Mouse (Mus musculus) midbrain, embryonic 11.5 days (tissue): ENCODE results near the gene Idh2. TPM values are rescaled to one million over a fixed set of nuclear protein-coding genes. Genes with fewer than 3 reads are reported as not detected.

Experiments used
- ATAC-seq: fragments of 200-750 bp; cut with Nextera tagmentation; 2 replicates; pipeline ENCODE4 v1.8.0; 2017; ENCODE audit warnings: moderate TSS enrichment, moderate library complexity; ENCODE audit not compliant: low FRiP score
- DNase-seq: peaks from one replicate; pipeline ENCODE4 v3.0.0; 2015; ENCODE audit warnings: low spot score; ENCODE audit errors: missing footprints
- H3K27ac ChIP-seq: fragments of 300-500 bp; sonication (generic); 2 replicates; pipeline ENCODE4 v1.5.1; 2014; ENCODE audit warnings: low read depth, low read length
- H3K27me3 ChIP-seq: fragments of 300-500 bp; sonication (generic); 2 replicates; pipeline ENCODE4 v1.6.1; 2014; ENCODE audit warnings: mild to moderate bottlenecking, low read length, moderate library complexity, mixed read lengths; ENCODE audit not compliant: control insufficient read depth, insufficient read depth
- H3K36me3 ChIP-seq: fragments of 300-500 bp; sonication (generic); 2 replicates; pipeline ENCODE4 v1.6.1; 2014; ENCODE audit warnings: mild to moderate bottlenecking, low read length, moderate library complexity, mixed read lengths; ENCODE audit not compliant: control insufficient read depth, insufficient read depth
- H3K4me1 ChIP-seq: fragments of 300-500 bp; sonication (generic); 2 replicates; pipeline ENCODE4 v1.6.1; 2014; ENCODE audit warnings: low read length; ENCODE audit not compliant: control insufficient read depth, insufficient read depth
- H3K4me2 ChIP-seq: fragments of 300-500 bp; sonication (generic); 2 replicates; pipeline ENCODE4 v1.6.1; 2014; ENCODE audit warnings: mild to moderate bottlenecking, moderate library complexity
- H3K4me3 ChIP-seq: fragments of 300-500 bp; sonication (generic); 2 replicates; pipeline ENCODE4 v1.5.1; 2014; ENCODE audit warnings: low read depth, low read length
- H3K9ac ChIP-seq: fragments of 300-500 bp; sonication (generic); 2 replicates; pipeline ENCODE4 v1.6.1; 2014; ENCODE audit warnings: low read length
- H3K9me3 ChIP-seq: fragments of 300-500 bp; sonication (generic); 2 replicates; pipeline ENCODE4 v1.6.1; 2016; ENCODE audit warnings: low read length; ENCODE audit not compliant: control insufficient read depth
- WGBS: fragments of 180-500 bp; shearing (Covaris S2); extraction: QIAGEN DNeasy Blood & Tissue Kit; methylation state at CpG from one replicate; pipeline ENCODE4 v1.1.7; 2014; 5-methylcytosine and 5-hydroxymethylcytosine counted together
- polyA plus RNA-seq: library from polyadenylated mRNA; unstranded; fragments of >200 nt; fragmentation: Nextera tagmentation; extraction: Ambion mirVana; gene quantifications from 2 replicates; pipeline ENCODE4 v1.2.1, GENCODE M21; 2014

Gene Idh2
- polyA plus RNA-seq, 1 experiment from 2014 or later = 357 TPM

DNA sequence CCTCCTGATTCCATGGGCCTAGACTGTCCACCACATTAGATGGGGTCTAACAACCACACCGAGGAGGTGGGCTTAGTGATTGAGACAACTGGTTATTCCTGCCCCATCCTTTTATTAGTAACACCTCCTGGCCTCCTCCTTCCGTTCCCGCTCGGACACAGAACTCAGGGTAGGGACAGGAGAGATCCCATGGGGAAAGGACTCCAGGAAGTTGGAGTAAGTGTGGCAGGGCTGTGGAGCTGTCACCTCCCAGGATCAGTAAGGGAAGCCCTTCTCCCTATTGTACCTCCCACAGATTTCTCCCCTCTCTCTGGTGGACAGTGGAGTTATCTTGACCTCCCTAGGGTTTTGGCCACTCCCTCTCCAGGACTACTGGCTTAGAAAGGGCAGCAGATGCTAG is 68.2 kb downstream of the Idh2 start:
- no peak overlapping the region for H3K27ac ChIP-seq
- H3K4me3 ChIP-seq = no peak overlapping the region
- ATAC-seq (no peak), DNase-seq (no peak)
- 85% methylated on average over 4 of the region's 4 CpGs for WGBS
- peaks cover 11% of the 10 kb centered on the region for H3K4me1 ChIP-seq
- no peaks in the 10 kb centered on the region for H3K9me3 ChIP-seq
- H3K27me3 ChIP-seq = no peaks in the 10 kb centered on the region
- no peak overlapping the region for H3K4me2 ChIP-seq
- no peaks in the 10 kb centered on the region for H3K36me3 ChIP-seq
- no peak overlapping the region for H3K9ac ChIP-seq

Other genes starting within 250 kb of the Idh2 start
- gene Ap3s2, start 194.7 kb downstream of the Idh2 start, polyA plus RNA-seq = 60.4 and 63.4 TPM in 2 replicates
- gene Arpin, start 180.0 kb downstream of the Idh2 start, polyA plus RNA-seq = 27.8 and 28.3 TPM in 2 replicates
- gene Zfp710, start 90.6 kb downstream of the Idh2 start, polyA plus RNA-seq = 25.6 and 31.3 TPM in 2 replicates
- gene Sema4b, start 71.4 kb upstream of the Idh2 start, polyA plus RNA-seq = 9.6 and 10.5 TPM in 2 replicates
- gene Cib1, start 117.4 kb upstream of the Idh2 start, polyA plus RNA-seq = 49.8 and 55.0 TPM in 2 replicates
- gene Gdpgp1, start 117.5 kb upstream of the Idh2 start, polyA plus RNA-seq = 3.8 and 4.5 TPM in 2 replicates
- 0.53 and 0.91 TPM in 2 replicates for gene Ttll13, start 131.0 kb upstream of the Idh2 start, polyA plus RNA-seq
- gene Ngrn, start 145.8 kb upstream of the Idh2 start, polyA plus RNA-seq = 53.1 and 53.2 TPM in 2 replicates
- 12.6 and 14.3 TPM in 2 replicates for gene Vps33b, start 154.3 kb upstream of the Idh2 start, polyA plus RNA-seq
- gene Prc1, start 179.1 kb upstream of the Idh2 start, polyA plus RNA-seq = 231 and 232 TPM in 2 replicates
- 10.1 and 10.9 TPM in 2 replicates for gene Rccd1, start 209.1 kb upstream of the Idh2 start, polyA plus RNA-seq
- gene Unc45a, start 225.6 kb upstream of the Idh2 start, polyA plus RNA-seq = 28.8 and 30.4 TPM in 2 replicates
- 25.6 and 26.9 TPM in 2 replicates for gene Hddc3, start 227.7 kb upstream of the Idh2 start, polyA plus RNA-seq